Mouse (Mus musculus): ENCODE data around the gene Spdye4b.

GRCm38 (mm10) chr5:143205015-143205414 lies 24.2 kb downstream of the Spdye4b start:
- TF ChIP-seq POU5F1 (IDR thresholded peaks at IDR 0.05; ENCODE audit: borderline replicate concordance, low read length) (no peak), CTCF (conservative IDR thresholded peaks at IDR 0.05; ENCODE audit: low read length) (peak; percentile 30), NANOG (IDR thresholded peaks at IDR 0.05; ENCODE audit: borderline replicate concordance, low read length) (no peak)

All from E14TG2a.4 (cell line).